Mouse (Mus musculus) hindbrain, embryonic 14.5 days (tissue): ENCODE data around the gene Asl. TPM values are rescaled to one million over a fixed set of nuclear protein-coding genes. Genes with fewer than 3 reads are reported as not detected.

Experiments
- polyA plus RNA-seq: library from polyadenylated mRNA; unstranded; fragments of >200 nt; fragmentation: Nextera tagmentation; extraction: Ambion mirVana; gene quantifications from 2 replicates; pipeline ENCODE4 v1.2.1, GENCODE M21; 2014

Gene Asl
- polyA plus RNA-seq, 1 experiment from 2014 or later = 41.5 TPM

Other genes starting within 250 kb of the Asl start
- 31.3 and 33.6 TPM in 2 replicates for gene Psph, start 241.8 kb downstream of the Asl start, polyA plus RNA-seq
- gene Sumf2, start 182.3 kb downstream of the Asl start, polyA plus RNA-seq = 28.5 and 29.1 TPM in 2 replicates
- 704 and 793 TPM in 2 replicates for gene Chchd2, start 141.8 kb downstream of the Asl start, polyA plus RNA-seq
- 16.4 and 17.0 TPM in 2 replicates for gene Zbed5, start 133.5 kb downstream of the Asl start, polyA plus RNA-seq
- 0.13 and 0.72 TPM in 2 replicates for gene Phkg1, start 130.7 kb downstream of the Asl start, polyA plus RNA-seq
- gene Nupr1l, start 120.7 kb downstream of the Asl start, polyA plus RNA-seq = 3.4 and 3.8 TPM in 2 replicates
- gene Vkorc1l1, start 87.3 kb downstream of the Asl start, polyA plus RNA-seq = 32.4 and 37.6 TPM in 2 replicates
- gene Gusb, start 26.2 kb downstream of the Asl start, polyA plus RNA-seq = 36.4 and 37.0 TPM in 2 replicates
- 49.2 and 51.9 TPM in 2 replicates for gene Crcp, start within 50 bp of the Asl start, polyA plus RNA-seq
- 62.2 and 63.0 TPM in 2 replicates for gene Tpst1, start 44.1 kb upstream of the Asl start, polyA plus RNA-seq
- gene Kctd7, start 115.6 kb upstream of the Asl start, polyA plus RNA-seq = 15.3 and 18.1 TPM in 2 replicates
- 35.7 and 40.3 TPM in 2 replicates for gene Rabgef1, start 142.6 kb upstream of the Asl start, polyA plus RNA-seq
- 31.3 and 36.5 TPM in 2 replicates for gene Tmem248, start 187.8 kb upstream of the Asl start, polyA plus RNA-seq
- gene Sbds, start 226.3 kb upstream of the Asl start, polyA plus RNA-seq = 48.2 and 49.9 TPM in 2 replicates
- gene Tyw1, start 226.4 kb upstream of the Asl start, polyA plus RNA-seq = 20.8 and 27.2 TPM in 2 replicates